In genomic region chr2:73272351-73273248, GRCm38 (mm10) we compare ENCODE assay signal across 9 mouse cellular contexts. TPM values are rescaled to one million over a fixed set of nuclear protein-coding genes. Genes with fewer than 3 reads are reported as not detected.
DNase-seq lines count a peak whose midpoint lies in the region; ATAC-seq and TF ChIP-seq lines count a peak whose summit lies in the region.
"Had no signal": no experiment of that assay in that cellular context is flagged by ENCODE, and none has a peak within 500 bp of the region (broad histone marks: within the 10 kb centered on the region; RNA-seq: fewer than 3 reads in every experiment).

No protein-coding gene starts in this region.

- 0 out of 2 replicates have a peak overlapping the region, but pooled peaks have one; percentile 3 for H3K9ac ChIP-seq in ES-Bruce4 (ENCODE audit: low read depth, poor library complexity, severe bottlenecking)
- peak overlapping the region; percentile 51 for H3K9ac ChIP-seq in forebrain, embryonic 15.5 days (replicated peaks)

- intact Hi-C loops in gastrocnemius, postnatal 14 days (cut with DNase I; ENCODE audit: low total_unique reads): loop anchor here (10.0 kb wide), 2 partner anchors 758 to 1738 kb away; no protein-coding TSS in a partner anchor

- peaks cover 47% of the 10 kb centered on the region for H3K27me3 ChIP-seq in ES-Bruce4 (ENCODE audit: control insufficient read depth, insufficient read depth, low read length, poor library complexity, severe bottlenecking)
- H3K27me3 ChIP-seq in forebrain, embryonic 15.5 days: peaks cover 28% of the 10 kb centered on the region
- H3K27me3 ChIP-seq in myocyte (ENCODE audit: control insufficient read depth, insufficient read depth, insufficient read length): peaks cover 41% of the 10 kb centered on the region

- no peaks in the 10 kb centered on the region for H3K9me3 ChIP-seq in ES-Bruce4 (replicated peaks; ENCODE audit: control insufficient read depth, insufficient read depth, low read length, poor library complexity, severe bottlenecking)
- H3K9me3 ChIP-seq in forebrain, embryonic 15.5 days: no peaks in the 10 kb centered on the region

- no peaks in the 10 kb centered on the region for H3K4me1 ChIP-seq in ES-Bruce4 (ENCODE audit: control insufficient read depth, insufficient read depth, low read length)
- H3K4me1 ChIP-seq in forebrain, embryonic 15.5 days: peaks cover 57% of the 10 kb centered on the region

- no peaks in the 10 kb centered on the region for H3K79me2 ChIP-seq in myocyte (ENCODE audit: control insufficient read depth, insufficient read depth)

- no peak for TF ChIP-seq POLR2A in ES-Bruce4 (IDR thresholded peaks at IDR 0.05; ENCODE audit: insufficient read depth, low read length)
- no peak for TF ChIP-seq POLR2A in myocyte (IDR thresholded peaks at IDR 0.05; ENCODE audit: insufficient read length, low read depth)

- TF ChIP-seq EP300 in ES-Bruce4 (IDR thresholded peaks at IDR 0.05; ENCODE audit: insufficient read depth, low read depth, low read length): no peak

- peak overlapping the region; percentile 35 for H3K4me3 ChIP-seq in ES-Bruce4 (ENCODE audit: low read depth, low read length)
- peak overlapping the region; percentile 51 for H3K4me3 ChIP-seq in forebrain, embryonic 15.5 days
- peak overlapping the region; percentile 19 for H3K4me3 ChIP-seq in myocyte

- H3ac ChIP-seq in myocyte (ENCODE audit: control insufficient read depth, insufficient read length): no peak overlapping the region

- no peak for ATAC-seq in forebrain, embryonic 15.5 days (replicated peaks)

- DNase-seq in gastrocnemius, adult 18-20 months (ENCODE audit: low spot score): peak; percentile 11
- no peak for DNase-seq in gastrocnemius, postnatal 14 days
- DNase-seq in kidney, postnatal 4 days: peak; percentile 38 to 46
- DNase-seq in right cerebral cortex, adult 18-20 months: no peak
- no peak for DNase-seq in ovary, postnatal 36 days (ENCODE audit: low spot score)

- no peaks in the 10 kb centered on the region for H3K36me3 ChIP-seq in ES-Bruce4 (ENCODE audit: control insufficient read depth, insufficient read depth, low read length, poor library complexity, severe bottlenecking)
- H3K36me3 ChIP-seq in forebrain, embryonic 15.5 days: no peaks in the 10 kb centered on the region
- H3K36me3 ChIP-seq in myocyte (ENCODE audit: control insufficient read depth, insufficient read depth): no peaks in the 10 kb centered on the region

- no peak overlapping the region for H3K27ac ChIP-seq in ES-Bruce4 (ENCODE audit: insufficient read depth, low read length)
- peak overlapping the region; percentile 85 for H3K27ac ChIP-seq in forebrain, embryonic 15.5 days (replicated peaks)

- no peak for TF ChIP-seq CTCF in ES-Bruce4 (IDR thresholded peaks at IDR 0.05; ENCODE audit: low read depth, low read length)

- H3K4me2 ChIP-seq in forebrain, embryonic 15.5 days (replicated peaks): peak overlapping the region; percentile 46
- peak overlapping the region; percentile 74 for H3K4me2 ChIP-seq in myocyte (ENCODE audit: low read depth)

- WGBS in forebrain, embryonic 15.5 days: under 1% methylated on average over 55 of the region's 55 CpGs

TF ChIP-seq in myocyte, 11 proteins besides CTCF, POLR2A, EP300 and RAD21:
- TF ChIP-seq MYOD1 (IDR thresholded peaks at IDR 0.05; ENCODE audit: control insufficient read depth in 1 of 3, insufficient read length in 2 of 3, low read depth in 2 of 3): no peak
- no peak for TF ChIP-seq POLR2AphosphoS2 (IDR thresholded peaks at IDR 0.05; ENCODE audit: insufficient read length, low read depth)
- no peak for TF ChIP-seq CEBPB (IDR thresholded peaks at IDR 0.05; ENCODE audit: insufficient read depth, poor library complexity, severe bottlenecking)

RNA-seq across cellular contexts. Expression of gene Sp9, which starts 0.9 kb away (rescaled TPM):
- total RNA-seq in gastrocnemius, adult 18-20 months (2021): not detected
- not detected for total RNA-seq in gastrocnemius, postnatal 14 days (2021)
- polyA plus RNA-seq in ES-Bruce4 (2011; ENCODE audit: insufficient read depth, insufficient read length, low read depth, missing spikeins): not detected in 2 replicates
- 12.4 and 13.5 TPM in 2 replicates for polyA plus RNA-seq in forebrain, embryonic 15.5 days (2015; fragmentation: Nextera tagmentation; extraction: Ambion mirVana)
- polyA plus RNA-seq in myocyte (2012; fragmentation: generic; extraction: Trizol): 0.02 TPM
- total RNA-seq: heart, adult 18-20 months had no signal

RNA-seq across cellular contexts. Expression of gene Scrn3, which starts 39.8 kb away (rescaled TPM):
- 10 to 100 TPM; 55.5 to 57.9 TPM for total RNA-seq in gastrocnemius, adult 18-20 months (2021)
- 10 to 100 TPM; 26.8 to 28.6 TPM for total RNA-seq in gastrocnemius, postnatal 14 days (2021)
- polyA plus RNA-seq in ES-Bruce4 (2011; ENCODE audit: insufficient read depth, insufficient read length, low read depth, missing spikeins) (33.5 and 33.8 TPM in 2 replicates), myocyte (2012; fragmentation: generic; extraction: Trizol) (10.7 TPM)
- polyA plus RNA-seq in forebrain, embryonic 15.5 days (2015; fragmentation: Nextera tagmentation; extraction: Ambion mirVana): 8.5 and 9.3 TPM in 2 replicates

RNA-seq across cellular contexts. Expression of gene Cir1, which starts 39.9 kb away (rescaled TPM):
- total RNA-seq in gastrocnemius, adult 18-20 months (2021): 10 to 100 TPM; 11.9 to 13.8 TPM
- total RNA-seq in gastrocnemius, postnatal 14 days (2021): 10 to 100 TPM; 12.4 to 13.8 TPM
- polyA plus RNA-seq in ES-Bruce4 (2011; ENCODE audit: insufficient read depth, insufficient read length, low read depth, missing spikeins): 18.4 and 20.9 TPM in 2 replicates
- 28.5 and 30.5 TPM in 2 replicates for polyA plus RNA-seq in forebrain, embryonic 15.5 days (2015; fragmentation: Nextera tagmentation; extraction: Ambion mirVana)
- 6.6 TPM for polyA plus RNA-seq in myocyte (2012; fragmentation: generic; extraction: Trizol)

RNA-seq across cellular contexts. Expression of gene Ola1, which starts 53.9 kb away (rescaled TPM):
- 10 to 100 TPM; 52.3 to 53.2 TPM for total RNA-seq in gastrocnemius, adult 18-20 months (2021)
- total RNA-seq in gastrocnemius, postnatal 14 days (2021): 10 to 100 TPM; 97.2 to 98.5 TPM
- polyA plus RNA-seq in ES-Bruce4 (2011; ENCODE audit: insufficient read depth, insufficient read length, low read depth, missing spikeins) (186 and 205 TPM in 2 replicates), myocyte (2012; fragmentation: generic; extraction: Trizol) (46.0 TPM)
- 97.2 and 99.5 TPM in 2 replicates for polyA plus RNA-seq in forebrain, embryonic 15.5 days (2015; fragmentation: Nextera tagmentation; extraction: Ambion mirVana)

Comparison
In these comparisons a context has a peak if more than half of its experiments do, and no peak if none do; other contexts are left out.
1. DNase-seq: peak in gastrocnemius, adult 18-20 months (single experiment) and kidney, postnatal 4 days (2 of 2); none in gastrocnemius, postnatal 14 days (single experiment), right cerebral cortex, adult 18-20 months (single experiment) and ovary, postnatal 36 days (single experiment).
2. RNA of gene Sp9, which starts 0.9 kb away (polyA plus RNA-seq): 12.4 to 13.5 TPM in forebrain, embryonic 15.5 days; not detected in ES-Bruce4 and 0.02 TPM in myocyte (single experiment); every median in the first group is over 10 times any median in the second.
3. Peak in every context shown above with its lines, with median percentiles within 50 percentile points of each other: H3K4me3 ChIP-seq.